Mouse (Mus musculus): ENCODE measurements at regions not wholly inside any gene's neighbourhood (a gene's known extent, or its start where the extent isn't known, plus 50 kb on each side); places are given as distances from the start of the nearest gene placed in this dataset.
A peak's percentile ranks its signal among the peaks of the same experiment; 100 is the strongest.

DNA sequence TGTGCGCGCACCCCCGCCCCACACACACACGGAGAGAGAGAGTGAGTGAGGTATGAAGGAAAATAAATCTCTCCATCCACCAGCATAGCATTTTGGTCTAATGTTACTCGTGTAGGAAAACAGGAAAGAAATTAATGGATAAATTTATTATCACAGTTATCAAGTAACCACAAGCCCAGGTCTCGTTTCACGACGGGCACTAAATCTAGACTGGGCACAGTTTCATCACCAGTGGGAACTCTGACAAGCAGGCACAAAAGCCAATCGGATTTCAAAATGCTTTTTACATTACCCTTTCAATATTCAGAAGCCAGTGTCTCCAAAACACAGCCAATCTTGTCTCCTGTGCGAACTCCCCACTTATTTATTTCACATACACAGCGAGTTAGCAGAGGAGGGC is 244.9 kb upstream of the Lrtm1 start:
- DNase-seq (ENCODE audit: low spot score in 2 of 2) = no peak

DNA sequence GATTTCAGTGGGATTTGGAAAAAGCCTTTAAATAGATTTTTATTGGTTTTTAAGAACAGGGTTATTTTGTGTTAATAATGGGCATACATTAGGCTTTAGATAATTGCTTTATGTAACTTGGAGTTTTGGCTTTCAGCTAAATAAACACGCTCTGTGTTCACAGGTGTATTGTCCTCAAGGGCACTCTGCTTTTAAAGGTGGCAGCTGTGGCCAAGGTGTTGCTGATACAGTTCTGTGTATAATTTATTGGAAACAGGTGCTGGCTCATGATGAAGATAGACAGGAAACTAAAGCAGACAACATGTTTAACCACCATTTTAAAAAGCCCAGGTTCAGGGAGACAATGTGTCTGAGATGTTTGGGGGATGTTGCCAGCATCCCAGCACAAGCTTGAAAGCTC is 242.3 kb upstream of the Lrtm1 start:
- DNase-seq (ENCODE audit: low spot score in 2 of 2) = no peak

DNA sequence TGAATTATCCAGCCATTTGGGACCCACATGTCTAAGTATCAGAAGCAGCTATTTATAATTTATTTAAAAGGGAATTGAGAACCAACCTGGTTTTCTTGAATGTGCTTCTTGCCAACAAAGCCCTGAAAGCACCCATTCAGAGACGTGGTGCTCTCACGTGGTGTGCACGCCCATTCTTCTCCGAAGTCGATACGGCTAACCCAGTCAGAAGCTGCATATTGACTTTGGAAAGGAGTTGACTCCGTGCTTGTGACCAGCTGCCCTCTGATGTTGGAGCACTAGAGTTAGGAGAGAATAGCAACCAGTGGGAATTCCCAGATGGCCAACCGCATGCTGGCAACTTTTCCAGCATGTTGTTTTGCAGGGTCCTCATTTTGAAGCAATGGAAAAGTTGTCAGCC is 240.2 kb upstream of the Lrtm1 start:
- DNase-seq (ENCODE audit: low spot score in 2 of 2) = no peak

DNA sequence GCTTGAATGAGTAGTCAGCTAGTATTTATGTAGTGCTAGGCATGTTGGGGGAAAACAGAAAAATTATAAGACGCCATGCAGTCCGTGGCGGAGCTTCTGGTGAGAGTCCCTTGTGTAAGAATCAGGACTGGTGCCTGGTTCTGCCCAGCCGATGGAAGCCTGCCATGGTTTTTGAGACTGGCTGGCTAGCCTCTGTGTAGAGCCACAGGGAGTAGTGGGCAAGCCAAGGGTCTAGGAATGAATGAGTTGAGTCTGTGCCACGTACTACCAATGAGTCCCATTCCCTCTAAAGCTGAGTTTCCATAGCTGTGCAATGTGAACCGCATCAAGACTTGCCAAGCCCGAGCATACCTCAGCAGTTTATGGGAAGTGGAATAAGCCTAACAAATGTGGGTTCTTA is 236.3 kb upstream of the Lrtm1 start:
- no peak for DNase-seq (ENCODE audit: low spot score in 2 of 2)

DNA sequence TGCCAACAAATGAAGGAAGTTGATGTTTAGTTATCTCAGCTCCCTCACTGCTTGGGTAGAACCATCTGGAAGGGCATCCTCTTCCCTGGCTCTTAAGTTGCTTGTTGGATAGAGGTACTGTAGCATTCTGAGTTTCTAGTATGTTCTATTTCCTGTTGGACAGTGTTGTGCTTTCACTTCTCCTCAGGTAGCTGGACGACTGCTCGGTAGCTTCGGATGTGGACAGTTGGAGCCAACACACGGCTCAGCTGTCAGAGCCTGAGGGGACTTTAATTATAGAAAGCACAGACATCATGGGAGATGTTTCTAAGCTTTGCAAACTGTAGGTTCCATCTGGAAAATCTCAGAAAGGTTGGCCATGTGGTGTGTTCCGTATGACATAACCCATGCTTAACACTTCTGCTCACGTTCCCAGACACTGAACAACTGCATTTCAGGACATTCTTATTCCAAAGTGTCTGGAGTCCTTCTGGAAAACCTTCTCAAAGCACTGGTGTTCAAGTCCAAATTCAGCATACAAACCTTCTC is 233.8 kb upstream of the Lrtm1 start:
- no peak for DNase-seq (ENCODE audit: low spot score in 2 of 2)

DNA sequence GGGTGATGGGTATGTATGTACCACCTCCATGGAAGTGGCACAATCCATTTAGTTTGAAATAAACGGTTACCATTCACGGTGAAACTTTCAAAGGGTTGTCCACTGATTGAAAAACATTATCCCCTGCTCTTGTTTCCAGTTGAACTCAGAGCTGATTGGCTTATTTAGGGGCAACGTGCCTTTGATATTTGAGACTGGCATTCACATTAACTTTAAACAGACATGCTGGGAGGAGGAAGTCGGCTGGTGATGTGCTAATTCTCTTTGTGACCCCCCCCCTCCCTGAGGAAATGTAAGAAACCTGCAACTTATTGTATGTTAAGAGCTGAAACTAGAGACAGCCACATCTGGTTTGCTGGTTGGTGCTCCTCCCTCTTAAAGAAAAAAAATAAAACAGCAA is 219.7 kb upstream of the Lrtm1 start:
- DNase-seq (ENCODE audit: low spot score in 2 of 2) = no peak

DNA sequence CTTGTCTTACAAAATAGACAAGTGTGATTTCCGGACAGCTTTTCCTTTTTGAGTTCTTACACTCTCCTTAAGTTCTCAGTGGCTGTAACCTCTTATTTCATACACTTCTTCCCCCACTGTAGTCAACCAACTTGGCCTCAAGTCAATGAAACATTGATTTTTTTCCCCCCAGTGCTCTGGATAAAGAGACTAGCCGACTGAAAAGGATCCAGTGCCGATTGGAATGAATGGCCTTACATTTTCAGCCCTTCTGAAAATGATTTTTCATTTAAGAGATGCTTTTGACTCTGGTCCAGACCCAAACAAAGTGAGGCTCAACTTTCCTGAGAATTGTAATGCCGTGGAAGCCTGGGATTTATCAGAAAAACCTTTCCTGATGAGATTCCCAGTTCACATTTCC is 216.3 kb upstream of the Lrtm1 start:
- no peak for DNase-seq (ENCODE audit: low spot score in 2 of 2)

DNA sequence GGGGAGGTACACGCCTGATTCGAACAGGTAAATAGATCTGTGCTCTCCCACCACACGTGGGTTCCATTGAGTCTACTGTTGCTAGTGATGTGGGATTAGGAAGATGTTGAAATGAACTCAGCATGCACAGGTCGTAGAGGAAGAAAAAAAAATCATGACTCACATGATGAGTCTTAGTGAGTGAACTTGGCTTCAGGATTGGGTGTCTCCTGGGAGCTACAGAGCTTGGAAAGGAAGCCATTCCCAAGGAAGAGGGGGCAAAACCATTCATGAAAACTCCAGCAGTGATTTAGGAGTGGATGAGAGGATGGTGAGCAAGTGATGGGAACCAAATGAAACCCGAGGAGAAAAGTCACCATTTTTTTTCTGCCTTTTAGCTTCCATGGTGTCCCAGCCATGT is 215.9 kb upstream of the Lrtm1 start:
- DNase-seq (ENCODE audit: low spot score in 2 of 2) = no peak

DNA sequence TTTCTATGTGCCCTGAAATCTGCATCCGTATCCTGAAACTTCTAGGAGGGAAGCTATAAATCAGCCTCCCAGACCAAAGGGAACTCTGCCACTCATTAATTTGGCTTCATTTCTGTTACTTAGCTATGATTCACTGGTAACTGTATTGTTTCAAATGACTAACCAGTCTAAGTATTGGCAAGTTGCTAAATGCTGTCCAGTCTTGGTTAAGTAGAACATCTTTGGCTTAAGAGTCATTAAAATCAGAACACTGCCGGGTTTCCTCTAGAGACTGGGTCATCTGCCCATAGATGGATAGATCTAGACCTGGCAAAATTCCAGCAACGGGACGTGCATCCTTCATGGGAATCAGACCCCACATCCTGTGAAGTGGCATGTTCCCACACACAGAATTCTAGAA is 209.9 kb upstream of the Lrtm1 start:
- DNase-seq (ENCODE audit: low spot score in 2 of 2) = no peak

DNA sequence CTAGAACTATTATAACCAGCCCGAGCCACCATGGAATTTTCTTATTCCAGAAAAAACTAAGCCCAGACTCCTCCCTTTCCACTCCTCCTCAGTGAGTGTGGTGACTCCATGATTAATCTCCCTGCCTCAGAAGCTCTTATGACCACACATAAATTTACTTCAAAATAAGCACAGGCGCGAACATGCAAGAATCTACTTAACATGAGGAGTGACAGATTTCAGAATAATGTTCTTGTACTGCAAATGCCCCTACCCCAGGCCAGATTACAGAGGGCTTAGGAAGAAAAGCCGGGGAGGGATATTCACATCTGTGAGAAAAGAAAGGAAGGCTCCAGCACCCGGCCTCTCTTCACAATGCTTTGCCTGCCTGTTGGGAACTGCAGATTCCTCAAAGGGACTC is 208.7 kb upstream of the Lrtm1 start:
- no peak for DNase-seq (ENCODE audit: low spot score in 2 of 2)

DNA sequence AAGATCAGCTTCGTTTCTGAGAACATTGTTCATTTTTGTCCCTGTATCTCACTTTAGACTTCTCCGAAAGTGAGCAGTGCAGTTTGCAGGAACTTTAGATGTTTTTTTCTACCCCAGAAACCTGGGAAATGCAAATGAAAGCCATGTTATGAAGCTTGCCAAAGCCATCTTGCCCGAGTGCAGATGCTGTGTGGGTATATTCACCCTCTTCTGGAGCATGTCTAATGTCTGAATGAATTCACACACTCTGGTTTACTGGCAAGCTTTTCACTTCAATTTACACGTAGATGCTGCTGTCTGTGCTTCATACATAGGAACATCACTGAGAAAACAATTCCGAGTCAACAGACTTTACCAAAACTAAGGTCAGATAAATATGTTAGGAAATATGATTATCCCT is 197.0 kb upstream of the Lrtm1 start:
- peak in 1 of 2 experiments; percentile 10 for DNase-seq (ENCODE audit: low spot score in 2 of 2)

DNA sequence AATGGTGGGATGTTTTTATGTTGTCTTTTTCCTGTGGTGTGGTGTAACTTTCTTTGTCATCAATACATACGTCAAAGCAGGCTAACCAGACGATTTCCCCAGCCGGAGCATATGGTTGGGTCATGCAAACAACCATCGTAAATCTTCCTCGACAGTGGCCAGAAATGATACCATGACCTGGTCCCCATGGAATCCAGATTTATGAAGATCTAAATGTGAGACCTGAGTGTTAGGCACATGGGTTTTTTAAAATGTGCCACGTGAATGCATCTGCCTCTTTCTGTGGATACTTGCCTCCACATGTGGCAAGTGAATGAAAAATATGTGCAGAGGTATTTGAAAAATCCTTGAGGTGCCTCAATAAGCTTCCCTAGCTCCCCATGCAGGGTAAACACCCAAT is 190.8 kb upstream of the Lrtm1 start:
- no peak for DNase-seq (ENCODE audit: low spot score in 2 of 2)

DNA sequence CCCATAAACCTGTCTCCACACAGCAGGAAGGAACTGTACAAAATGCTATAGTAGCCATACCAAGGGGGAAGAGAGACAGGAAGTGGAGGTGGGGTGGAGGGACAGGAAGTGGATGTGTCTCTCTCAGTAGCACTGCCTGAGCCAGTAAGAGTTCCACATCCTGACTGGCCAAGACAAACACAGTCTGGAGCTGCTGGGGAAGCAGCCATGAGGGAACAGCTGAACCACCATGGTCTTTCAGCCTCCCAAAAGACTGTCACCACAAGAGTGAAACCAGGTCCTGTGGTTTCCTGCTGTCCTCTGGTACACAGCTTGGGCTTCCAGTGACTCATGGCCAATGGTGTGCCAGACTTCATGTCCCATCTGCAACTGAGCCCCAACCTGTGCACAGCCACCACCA is 180.9 kb upstream of the Lrtm1 start:
- no peak for DNase-seq (ENCODE audit: low spot score in 2 of 2)

DNA sequence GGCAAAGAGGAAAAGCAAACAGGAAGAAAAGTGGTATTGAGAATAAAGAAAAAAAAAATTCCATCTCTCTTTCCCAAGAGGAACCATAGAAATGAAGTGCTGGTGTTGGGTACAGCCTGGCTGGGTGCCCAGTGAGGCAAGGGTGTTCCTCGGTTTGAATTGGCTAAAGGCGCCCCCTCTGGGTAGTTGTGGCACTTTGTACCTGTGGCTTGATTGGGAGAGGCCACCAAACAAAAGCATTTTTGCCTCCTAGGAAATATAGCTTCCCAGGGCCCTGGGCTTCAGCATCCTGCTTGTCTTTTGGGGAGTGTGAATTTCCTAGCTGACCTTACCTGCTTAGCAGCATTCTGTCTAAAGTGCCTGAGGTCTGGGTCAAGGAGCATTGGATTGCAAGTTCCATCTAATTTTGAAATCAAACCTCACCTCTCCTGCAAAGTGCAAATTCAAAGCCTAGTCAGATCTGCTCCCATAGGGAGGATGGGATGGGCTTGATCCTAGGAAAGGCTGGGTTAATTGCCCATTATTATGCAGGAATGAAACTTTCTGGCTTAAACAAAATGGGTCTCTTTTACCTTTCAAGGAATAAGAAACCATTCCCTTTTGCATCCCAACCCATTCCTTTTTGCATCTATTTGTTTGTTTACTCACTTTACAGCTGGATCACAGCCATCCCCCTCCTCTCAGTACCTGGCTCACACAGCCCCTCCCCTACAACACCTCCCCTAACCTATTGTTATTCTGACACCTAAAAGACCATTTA is 169.0 kb upstream of the Lrtm1 start:
- DNase-seq (ENCODE audit: low spot score in 2 of 2) = peak; percentile 8 to 10
